Mouse (Mus musculus) c-Kit-positive CD71-positive TER-119-negative erythroid progenitor cells, embryonic 14.5 days (primary cell): Measurements from ENCODE around the gene Rxfp4.

Source experiments
- DNase-seq: peaks from one replicate; pipeline ENCODE4 v3.0.0-alpha.2; 2013; ENCODE audit warnings: low read depth

Gene Rxfp4

DNA sequence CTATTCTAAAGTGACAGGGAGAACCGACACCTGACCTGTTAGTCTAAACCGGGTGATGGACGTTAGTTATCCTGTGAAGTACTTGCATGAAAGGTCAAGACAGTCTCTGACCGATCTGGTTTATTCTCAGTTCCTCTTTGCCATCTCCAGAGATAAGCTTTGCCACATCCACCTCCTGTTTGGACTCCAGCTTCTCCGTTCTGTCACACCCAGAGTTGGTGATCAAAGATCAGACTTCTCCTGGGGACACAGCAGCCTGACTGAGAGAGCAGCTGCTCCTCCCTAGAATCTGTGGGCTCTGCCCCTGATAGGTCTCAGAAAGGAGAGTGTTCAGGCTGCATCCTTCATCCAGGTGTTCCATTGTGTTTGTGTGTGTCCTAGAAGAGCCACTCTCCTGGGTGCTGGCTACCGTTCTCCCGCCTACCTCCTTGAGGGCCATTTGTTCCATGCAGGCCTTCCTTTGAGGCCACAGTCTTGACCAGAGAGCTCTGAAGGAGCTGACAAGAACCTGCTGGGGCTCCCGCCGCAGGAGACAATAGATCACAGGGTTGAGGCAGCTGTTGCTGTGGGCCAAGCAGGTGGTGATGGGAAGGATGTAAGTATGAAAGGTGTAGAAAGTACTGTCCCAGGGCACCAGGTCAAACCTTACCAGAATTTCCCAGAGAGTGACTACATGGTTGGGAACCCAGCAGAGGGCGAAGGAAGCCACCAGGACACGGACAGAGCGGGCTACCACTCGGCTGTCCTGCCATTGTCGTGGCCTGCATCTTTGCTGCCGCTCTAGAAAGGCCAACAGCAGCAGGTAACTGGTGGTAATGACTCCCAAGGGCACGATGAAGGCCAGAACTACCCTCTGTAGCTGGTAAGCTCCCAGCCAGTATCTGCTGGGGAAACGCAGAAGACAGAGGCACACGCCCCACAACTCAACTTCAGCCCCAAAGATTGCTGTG is 998 bp downstream of the Rxfp4 start:
- no peak for DNase-seq

DNA sequence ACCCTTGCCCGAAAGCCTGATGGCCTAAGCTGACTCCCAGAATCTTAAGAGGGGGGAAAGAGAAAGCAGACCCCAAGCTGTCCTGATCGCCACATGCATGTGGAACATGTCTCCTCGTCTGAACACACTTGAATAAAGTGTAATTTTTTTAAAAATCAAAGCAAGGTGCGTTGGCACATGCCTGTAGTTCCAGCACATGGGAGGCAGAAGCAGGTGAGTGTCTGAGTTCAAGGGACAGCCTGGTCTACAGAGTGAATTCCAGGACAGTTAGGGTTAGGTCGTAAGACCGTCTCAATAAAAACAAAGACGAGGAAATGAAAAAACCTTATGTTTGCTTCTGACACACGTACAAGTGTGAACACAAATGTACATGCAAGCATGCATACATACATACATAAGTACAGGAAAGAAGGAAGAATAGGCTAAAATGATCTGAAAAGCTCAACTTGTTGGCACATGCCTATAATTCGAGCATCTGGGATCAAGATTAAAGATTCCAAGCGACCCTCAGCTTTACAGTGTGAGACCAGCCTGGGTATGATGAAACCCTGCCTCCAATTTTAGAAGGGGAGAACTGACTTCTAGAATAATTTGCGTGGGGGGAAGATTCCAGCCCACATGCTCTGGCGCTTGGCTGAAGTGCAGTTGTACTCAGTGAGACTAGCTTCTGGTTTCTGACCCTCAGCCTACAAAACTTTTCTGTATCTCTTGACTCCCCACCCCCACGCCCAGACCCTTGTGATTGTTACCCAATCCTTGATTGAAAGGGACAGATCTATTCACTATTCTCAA is 2.0 kb downstream of the Rxfp4 start:
- DNase-seq, result no peak

DNA sequence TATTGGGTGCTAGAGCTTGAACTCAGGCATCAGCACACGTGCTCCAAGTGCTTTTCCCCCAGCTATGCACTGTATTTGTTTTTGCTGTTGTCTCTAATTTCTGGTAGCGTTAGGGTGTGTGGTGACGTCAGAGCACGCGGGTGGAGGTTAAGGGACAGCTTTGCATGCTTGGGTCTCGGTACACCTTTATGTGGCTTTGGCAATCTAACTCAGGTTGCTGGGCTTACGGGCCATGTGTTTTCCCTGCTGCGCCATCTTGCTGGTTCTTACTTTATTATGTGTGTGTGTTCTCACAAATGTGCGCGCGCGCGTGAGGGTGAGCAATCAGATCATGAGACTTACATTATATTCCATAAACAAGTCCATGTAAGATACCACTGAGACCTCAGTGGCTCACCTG is 3.0 kb downstream of the Rxfp4 start:
- DNase-seq, result no peak

DNA sequence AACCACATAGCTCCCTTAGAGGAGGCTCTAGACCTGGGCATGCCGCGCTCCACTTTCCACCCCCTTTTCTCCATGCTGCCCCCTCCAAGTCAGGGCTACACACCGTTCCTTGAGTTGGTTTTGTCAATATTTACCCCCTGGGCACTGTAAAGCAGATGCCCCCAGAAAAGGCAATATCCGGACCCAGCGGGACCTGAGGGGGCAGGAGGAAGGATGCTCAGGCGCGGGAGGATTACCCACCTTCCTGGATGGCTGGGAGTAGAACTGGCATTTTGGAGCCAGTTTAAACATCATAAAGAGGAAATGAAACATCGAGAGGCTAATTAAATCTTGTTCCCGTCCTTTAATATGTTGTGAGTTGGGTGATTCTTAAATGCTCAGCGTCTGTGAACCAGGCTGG is 3.8 kb downstream of the Rxfp4 start:
- no peak for DNase-seq

DNA sequence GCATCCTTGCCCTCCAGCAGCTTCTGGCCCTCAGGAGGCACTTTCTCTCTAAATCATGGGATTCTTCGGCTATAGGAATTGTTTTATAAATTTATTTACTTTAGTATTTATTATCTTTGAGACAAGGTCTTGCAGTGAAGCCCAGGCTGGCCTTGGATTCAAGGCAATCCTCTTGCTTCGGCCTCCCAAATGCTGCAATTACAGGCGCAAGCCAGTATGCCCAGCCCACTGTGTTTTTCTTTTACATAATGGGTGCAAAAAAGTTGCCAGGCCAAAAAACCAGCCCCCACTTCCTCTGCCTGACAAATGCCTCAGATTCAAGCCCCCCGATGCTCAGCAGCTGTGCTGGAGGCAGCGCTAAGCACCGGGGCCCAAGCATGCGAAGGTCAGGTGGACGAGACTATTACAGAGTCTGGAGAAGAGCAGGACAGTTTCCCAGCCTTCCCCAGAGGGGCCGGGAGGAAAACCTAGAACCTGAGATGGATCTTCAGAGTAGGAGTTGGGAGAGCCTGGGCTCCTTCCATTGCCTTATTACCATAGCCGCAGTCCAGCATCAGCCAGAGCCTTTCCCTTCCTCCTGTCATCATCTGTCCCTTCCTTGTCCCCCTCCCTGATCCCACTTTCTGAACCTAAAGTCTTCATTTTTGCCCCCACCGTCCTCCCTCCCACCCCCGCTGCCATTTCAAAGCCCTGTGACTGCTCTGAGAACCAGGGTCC is 4.3 kb downstream of the Rxfp4 start:
- no peak for DNase-seq

DNA sequence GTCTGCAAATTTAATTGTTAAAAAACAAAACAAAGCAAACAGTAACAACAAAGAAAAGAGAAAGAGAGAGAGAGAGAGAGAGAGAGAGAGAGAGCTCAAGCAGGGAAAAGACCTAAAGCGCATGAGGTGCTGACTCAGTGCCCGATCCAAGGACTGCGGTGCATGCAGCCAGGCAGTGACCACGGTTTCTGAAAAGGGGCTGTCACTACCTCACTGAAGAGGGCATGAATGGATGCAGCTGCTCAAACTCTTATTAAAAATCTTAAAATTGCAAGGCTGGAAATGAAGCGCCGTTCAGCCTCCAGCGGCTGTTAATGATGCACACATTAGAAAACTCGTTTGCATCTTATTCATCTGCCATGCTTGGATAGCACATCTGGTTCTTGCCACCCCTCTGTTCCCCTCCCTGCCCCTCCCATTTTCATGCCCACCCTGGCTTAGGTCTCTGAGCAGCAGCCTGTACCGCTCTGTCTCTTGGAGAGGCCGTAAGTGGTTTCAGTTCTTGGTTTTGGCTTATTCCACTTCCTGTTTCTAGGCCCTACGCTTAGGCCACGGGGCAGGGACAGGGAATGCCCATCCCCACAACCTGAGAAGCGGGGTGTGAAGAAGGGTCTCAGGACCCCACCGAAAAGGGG is 5.0 kb downstream of the Rxfp4 start:
- DNase-seq, result no peak

DNA sequence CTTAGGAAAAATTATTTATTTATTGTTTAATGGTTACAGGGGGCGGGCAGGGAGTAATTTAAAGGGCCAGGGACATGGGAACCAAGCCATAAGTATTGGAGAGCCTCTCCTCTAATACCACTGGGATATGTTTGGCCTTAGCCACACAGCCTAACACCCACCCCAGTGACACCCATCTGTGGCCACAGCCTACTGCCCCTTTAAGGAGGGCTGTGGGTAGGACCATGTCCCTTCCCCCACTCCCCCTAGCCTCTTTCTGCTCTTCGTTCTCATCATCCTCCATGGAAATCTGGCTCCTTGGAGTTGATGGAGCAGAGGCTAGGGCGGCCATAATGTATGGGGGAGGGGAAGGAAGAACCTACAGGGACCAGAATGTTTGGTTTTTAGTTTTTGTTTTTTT is 5.9 kb downstream of the Rxfp4 start:
- no peak for DNase-seq

DNA sequence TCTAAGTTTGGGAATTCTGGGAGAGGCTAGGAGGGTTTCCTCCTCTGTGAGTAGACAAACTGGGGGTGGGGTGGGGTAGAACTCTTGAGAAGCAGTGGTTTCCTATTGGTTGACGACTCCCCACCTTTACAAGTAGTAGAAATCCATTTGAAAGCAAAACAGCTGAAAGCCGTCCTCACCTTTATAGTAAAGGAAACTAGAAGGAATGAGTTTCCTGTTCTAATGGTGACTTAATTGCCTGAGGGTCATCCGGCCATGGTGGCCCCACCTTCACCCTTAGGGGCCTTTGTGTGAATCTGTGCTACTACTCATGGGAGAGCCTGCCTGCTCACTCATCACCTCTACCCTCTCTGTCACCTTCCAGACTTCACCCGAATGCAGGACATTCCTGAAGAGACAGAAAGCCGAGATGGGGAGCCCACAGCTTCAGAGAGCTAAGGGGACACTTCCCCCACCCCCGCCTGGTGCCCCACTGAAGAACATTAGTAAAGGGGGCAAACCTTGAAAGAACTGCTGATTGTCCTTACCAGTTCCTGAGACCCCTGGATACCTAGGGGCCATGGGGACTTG is 6.4 kb downstream of the Rxfp4 start:
- DNase-seq, result no peak

DNA sequence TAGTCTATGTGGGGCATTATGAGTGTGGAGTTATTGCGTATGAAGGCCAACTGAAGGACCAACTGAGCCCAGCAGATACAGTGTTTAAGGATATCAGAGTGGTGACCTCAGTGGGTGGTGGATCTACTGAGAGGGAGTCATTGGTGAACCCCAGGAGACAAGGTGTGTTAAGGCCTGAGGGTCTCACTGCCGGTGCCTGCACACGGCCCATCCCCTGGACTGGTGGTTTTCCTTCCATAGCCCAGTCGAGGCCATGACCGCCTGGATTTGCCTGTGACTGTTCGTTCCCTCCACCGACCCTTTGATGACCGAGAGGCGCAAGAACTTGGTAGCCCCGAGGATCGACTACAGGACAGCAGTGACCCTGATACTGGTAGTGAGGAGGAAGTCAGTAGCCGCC is 7.0 kb downstream of the Rxfp4 start:
- DNase-seq, result no peak

DNA sequence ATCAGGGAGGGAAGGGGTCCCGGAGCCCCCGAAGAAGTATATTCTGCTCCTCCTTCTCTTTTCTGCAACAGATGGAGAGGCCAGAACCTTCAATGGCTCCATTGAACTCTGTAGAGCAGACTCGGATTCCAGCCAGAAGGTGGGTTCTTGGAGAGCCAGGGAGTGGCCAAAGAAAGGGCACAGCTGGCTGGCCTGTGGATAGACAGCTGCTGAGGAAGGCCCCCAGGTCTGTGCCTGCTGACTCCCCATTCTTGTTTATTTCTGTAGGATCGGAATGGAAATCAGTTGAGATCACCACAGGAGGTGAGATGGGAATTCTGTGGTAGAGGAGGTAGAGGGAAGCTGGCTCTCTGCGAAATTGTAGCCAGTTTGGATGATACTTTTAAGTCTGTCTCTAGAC is 9.9 kb downstream of the Rxfp4 start:
- no peak for DNase-seq

DNA sequence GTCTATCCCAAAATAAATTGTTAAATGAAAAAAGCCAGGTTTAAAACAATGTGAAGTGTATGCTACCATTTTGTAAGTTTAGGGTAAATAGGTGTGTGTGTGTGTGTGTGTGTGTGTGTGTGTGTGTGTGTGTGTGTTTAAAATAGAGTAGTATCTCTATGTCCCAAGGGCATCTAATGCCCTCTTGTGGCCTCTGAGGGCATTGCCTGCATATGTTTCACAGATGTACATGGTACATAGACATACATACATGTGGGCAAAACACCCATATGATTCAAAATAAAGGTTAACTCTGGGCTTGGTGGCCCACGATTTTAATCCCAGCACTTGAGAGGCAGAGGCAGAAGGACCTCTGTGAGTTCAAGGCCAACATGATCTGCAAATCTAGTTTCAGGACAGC is 12.3 kb downstream of the Rxfp4 start:
- DNase-seq, result no peak

DNA sequence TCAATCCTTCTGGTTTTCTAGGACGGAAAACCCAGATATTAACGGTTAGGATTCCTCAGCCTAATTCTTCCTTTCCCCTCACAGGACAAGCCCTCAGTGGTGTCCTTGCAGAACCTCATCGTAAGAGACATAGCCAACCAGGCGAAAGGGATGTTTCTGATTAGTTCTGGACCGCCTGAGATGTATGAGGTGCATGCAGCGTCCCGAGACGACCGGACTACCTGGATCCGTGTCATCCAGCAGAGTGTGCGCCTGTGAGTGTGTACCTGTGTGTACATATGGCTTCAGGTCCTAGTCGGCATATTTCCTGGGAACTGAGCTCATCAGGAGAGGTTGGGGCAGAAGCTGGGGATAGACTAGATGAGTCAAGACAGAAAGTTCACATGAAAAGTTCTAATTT is 13.7 kb downstream of the Rxfp4 start:
- no peak for DNase-seq

DNA sequence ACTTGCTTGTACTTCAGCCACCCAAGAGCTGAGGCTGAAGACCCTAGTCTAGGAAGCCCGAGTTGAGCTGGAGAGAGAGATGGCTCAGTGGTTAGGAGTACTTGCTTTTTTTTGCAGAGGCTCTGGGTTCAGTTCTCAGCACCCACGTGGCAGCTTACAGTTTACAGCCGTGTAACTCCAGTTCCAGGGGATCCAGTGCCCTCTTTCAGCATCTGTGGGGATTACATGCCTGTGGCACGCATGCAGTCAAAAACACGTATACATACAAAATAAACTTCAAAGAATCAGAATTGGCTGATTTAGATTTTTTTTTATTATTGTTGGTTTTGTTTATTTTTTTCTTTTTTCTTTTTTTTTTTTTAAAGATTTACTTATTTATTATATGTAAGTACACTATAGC is 15.8 kb downstream of the Rxfp4 start:
- DNase-seq, result no peak

DNA sequence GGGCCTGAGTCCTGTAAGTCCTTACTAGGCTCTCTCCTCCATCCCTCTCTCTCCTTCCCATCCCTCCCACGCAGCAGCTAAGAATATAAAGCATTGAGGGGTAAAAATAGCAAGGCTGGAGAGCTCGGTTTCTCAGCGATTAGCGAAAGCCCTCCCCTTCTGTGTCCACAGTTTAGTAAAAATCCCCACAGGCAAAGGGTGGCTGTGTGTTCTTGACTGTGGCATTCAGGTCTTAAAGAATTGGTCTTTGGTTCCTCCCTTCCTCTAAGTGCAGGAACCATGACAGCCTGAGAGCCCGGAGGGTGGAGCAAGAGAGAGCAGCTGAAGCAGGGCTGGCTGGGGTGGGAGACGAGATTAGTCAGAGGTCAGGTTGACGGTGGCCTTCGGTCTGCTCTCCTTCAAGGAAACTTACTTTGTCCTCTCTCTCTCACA is 16.4 kb downstream of the Rxfp4 start:
- DNase-seq, result no peak

DNA sequence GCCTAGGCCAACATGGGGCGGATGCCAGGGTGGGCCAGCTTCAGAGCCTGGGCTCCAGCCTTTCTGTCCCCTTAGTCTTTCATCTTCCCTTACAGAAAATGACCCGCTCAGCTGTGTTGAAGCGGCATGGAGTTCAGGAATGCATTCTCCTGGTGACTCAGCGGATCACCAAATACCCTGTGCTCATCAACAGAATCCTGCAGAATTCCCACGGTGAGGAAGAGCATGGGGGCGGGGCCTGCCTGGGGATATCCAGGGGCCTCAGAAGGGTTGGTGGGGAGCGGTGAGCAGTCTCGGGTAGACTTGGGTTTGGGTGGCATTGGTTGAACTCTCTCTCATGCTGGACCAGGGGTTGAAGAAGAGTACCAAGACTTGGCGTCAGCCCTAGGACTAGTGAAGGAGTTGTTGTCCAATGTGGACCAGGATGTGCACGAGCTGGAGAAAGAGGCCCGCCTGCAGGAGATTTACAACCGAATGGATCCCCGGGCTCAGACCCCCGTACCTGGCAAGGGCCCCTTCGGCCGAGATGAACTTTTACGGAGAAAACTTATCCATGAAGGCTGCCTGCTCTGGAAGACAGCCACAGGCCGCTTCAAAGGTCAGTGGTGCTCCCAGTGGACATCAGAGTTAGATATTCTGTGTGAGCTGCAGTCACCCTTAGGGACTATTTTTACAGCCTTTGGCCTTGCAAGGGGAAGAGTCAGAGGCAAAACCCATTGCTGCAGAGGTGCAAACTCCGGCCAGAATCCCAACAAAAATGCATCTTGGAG is 17.3 kb downstream of the Rxfp4 start:
- DNase-seq, result no peak

DNA sequence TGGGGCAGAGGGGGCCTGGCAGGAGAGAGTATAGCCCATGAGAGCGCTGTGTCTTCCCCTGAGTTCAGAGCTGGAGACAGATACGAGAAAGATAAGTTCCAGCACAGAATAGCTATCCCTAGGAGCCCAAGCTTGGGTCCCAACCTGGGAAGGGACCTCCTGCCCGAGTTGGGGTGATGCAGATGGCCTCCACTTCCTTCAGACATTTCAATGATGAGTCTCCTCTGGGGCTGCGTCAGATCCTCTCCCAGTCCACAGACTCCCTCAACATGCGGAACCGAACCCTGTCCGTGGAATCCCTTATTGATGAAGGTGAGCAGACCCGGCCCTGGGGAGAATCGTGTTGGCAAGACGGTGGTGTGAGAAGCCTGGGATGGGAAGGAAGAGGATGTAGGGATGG is 19.9 kb downstream of the Rxfp4 start:
- no peak for DNase-seq

DNA sequence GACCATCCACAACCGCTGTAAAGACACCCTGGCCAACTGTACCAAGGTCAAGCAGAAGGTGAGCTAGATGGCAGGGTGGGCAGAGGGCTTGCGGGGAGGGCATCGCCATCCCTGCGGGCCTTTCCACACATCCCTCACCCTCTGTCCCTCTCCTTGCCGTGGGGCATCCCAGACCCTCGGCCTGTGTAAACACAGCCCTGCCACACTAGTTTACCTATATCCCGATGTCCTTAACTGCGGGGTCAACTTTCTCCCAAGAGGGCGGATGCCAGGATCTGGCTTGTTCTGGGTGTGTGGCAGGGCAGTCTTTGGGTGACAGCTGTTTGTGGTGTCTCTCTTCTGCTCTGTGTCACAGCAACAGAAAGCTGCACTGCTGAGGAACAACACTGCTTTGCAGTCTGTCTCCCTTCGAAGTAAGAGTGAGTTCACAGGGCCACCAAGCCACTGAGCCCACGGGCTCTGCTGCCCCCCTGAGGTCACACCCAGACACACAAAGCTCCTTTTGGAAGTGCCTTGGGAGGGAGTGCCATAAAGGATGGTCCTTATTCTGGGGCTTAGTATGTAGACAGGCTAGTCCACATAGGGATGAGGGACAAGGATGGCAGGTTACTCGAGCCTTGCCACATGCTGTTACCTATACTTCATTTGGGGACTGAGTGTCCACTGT is 20.9 kb downstream of the Rxfp4 start:
- no peak for DNase-seq

DNA sequence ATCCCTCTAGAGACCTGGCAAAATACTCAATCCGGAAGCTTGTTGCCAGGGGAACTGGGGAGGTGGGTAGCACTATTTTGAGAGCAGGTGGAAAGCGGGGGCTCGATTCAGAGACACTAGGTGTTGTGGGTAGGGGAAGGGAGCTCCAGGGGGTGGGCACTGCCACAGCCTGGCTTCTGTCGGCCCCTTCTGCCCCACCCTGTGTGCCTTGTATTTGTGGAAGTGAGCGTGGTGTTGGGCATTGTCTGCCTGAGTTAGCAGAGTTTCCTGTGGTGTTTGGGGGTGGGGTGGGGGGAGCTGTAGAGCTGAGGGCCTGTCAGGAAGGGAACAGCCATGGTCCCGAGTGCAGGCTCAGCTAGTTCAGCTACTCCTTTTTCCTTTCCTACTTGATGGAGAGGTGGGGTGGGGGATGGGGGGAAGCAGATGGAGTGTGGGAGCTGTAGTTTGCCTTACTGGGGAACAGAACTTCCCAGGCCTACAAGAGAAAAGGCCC is 22.0 kb downstream of the Rxfp4 start:
- DNase-seq, result no peak

DNA sequence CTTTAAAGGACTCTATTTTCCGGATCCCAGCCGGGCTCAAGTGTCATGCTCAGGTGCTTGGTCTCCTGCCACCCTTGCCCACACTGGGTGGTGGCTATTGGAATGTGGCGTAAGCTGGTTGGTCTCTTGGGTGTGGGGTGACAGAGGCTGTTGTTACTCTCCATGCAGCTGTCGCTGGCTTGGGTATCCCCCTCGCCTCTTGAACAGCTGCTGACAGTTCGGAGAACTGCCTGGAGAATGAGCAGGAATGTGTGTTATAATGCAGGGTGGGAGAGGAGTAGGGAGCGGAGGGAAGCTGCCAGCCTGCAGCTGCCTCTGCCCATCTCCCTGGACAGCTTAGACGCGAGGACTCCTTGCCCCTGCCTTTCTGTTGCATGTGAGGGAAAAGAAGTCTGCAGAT is 22.9 kb downstream of the Rxfp4 start:
- DNase-seq, result no peak

DNA sequence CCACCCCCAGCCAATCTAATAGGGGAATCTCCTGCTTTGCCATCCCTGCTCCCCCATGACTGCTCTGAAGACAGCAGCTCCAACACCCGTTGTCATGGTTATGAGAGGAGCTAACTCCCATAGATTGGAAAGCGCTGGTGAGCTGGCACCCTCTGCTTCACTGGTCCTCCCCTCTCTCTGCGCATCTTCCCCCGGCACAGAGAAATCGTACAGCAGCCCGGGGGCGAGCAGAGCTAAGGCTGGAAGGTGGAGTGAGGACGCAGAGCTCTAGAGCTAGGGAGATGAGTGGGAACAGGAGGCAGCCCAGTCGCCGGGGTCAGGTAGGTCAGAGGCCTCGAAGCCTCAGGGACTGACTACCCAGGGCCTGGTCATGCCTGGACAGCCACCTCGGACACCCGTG is 23.7 kb downstream of the Rxfp4 start:
- DNase-seq, result no peak
